Mouse (Mus musculus) embryonic facial prominence, embryonic 10.5 days (tissue): ENCODE measurements around the gene Dcaf6. TPM values are rescaled to one million over a fixed set of nuclear protein-coding genes. Genes with fewer than 3 reads are reported as not detected.

Experiments used
- DNase-seq: peaks from one replicate; pipeline ENCODE4 v3.0.0-alpha.2; 2017; ENCODE audit warnings: low spot score
- H3K27ac ChIP-seq: fragments of 300-500 bp; sonication (generic); replicated peaks from 2 replicates; pipeline ENCODE4 v1.5.1; 2016; ENCODE audit warnings: mild to moderate bottlenecking
- H3K27me3 ChIP-seq: fragments of 300-500 bp; sonication (generic); replicated peaks from 2 replicates; pipeline ENCODE4 v1.6.1; 2016; ENCODE audit warnings: low read depth, mild to moderate bottlenecking; ENCODE audit not compliant: poor library complexity, severe bottlenecking
- H3K36me3 ChIP-seq: fragments of 300-500 bp; sonication (generic); replicated peaks from 2 replicates; pipeline ENCODE4 v1.6.1; 2016; ENCODE audit warnings: mild to moderate bottlenecking, moderate library complexity
- H3K4me1 ChIP-seq: fragments of 300-500 bp; sonication (generic); 2 replicates; pipeline ENCODE4 v1.6.1; 2016
- H3K4me3 ChIP-seq: fragments of 300-500 bp; sonication (generic); 2 replicates; pipeline ENCODE4 v1.5.1; 2016; ENCODE audit warnings: mild to moderate bottlenecking, moderate library complexity
- H3K9me3 ChIP-seq: fragments of 300-500 bp; sonication (generic); 2 replicates; pipeline ENCODE4 v1.6.1; 2016; ENCODE audit warnings: mild to moderate bottlenecking
- WGBS: fragments of 180-500 bp; shearing (Covaris S2); methylation state at CpG from one replicate; pipeline ENCODE4 v1.1.7; 2016; 5-methylcytosine and 5-hydroxymethylcytosine counted together
- polyA plus RNA-seq: library from polyadenylated mRNA; unstranded; fragments of >200 nt; fragmentation: Nextera tagmentation; extraction: Ambion mirVana; gene quantifications from 2 replicates; pipeline ENCODE4 v1.2.1, GENCODE M21; 2016

Dcaf6 gene
- polyA plus RNA-seq, 1 experiment from 2014 or later: 6.7 TPM

- no peaks in the 10 kb centered on the region for H3K9me3 ChIP-seq
- no peak overlapping the region for H3K27ac ChIP-seq
- no peaks in the 10 kb centered on the region for H3K27me3 ChIP-seq
- 76% methylated on average over 3 of the region's 3 CpGs for WGBS
- H3K4me1 ChIP-seq: no peaks in the 10 kb centered on the region
- no peak overlapping the region for H3K4me3 ChIP-seq
- no peaks in the 10 kb centered on the region for H3K36me3 ChIP-seq
- DNase-seq: no peak
Observed at GRCm38 (mm10) chr1:165394836-165395235, 65.4 kb downstream of the Dcaf6 start.

- WGBS: 80% methylated on average over 1 of the region's 1 CpGs
- no peak overlapping the region for H3K27ac ChIP-seq
- no peaks in the 10 kb centered on the region for H3K4me1 ChIP-seq
- no peaks in the 10 kb centered on the region for H3K9me3 ChIP-seq
- DNase-seq: no peak
- H3K4me3 ChIP-seq: no peak overlapping the region
- no peaks in the 10 kb centered on the region for H3K27me3 ChIP-seq
- H3K36me3 ChIP-seq: no peaks in the 10 kb centered on the region; the same call in 1 of the 2 replicates
Observed at GRCm38 (mm10) chr1:165393033-165393432, 67.2 kb downstream of the Dcaf6 start.

GRCm38 (mm10) chr1:165388716-165389115, 71.6 kb downstream of the Dcaf6 start:
- Histone ChIP-seq H3K36me3 (no peaks in the 10 kb centered on the region; the same call in 1 of the 2 replicates), H3K27ac (no peak overlapping the region), H3K4me1 (no peaks in the 10 kb centered on the region), H3K9me3 (no peaks in the 10 kb centered on the region), H3K27me3 (no peaks in the 10 kb centered on the region), H3K4me3 (no peak overlapping the region)
- 79% methylated on average over 5 of the region's 5 CpGs for WGBS
- DNase-seq: no peak

- no peak for DNase-seq
- Histone ChIP-seq H3K4me1 (no peaks in the 10 kb centered on the region), H3K9me3 (no peaks in the 10 kb centered on the region), H3K36me3 (no peaks in the 10 kb centered on the region; the same call in 1 of the 2 replicates), H3K27ac (no peak overlapping the region), H3K27me3 (no peaks in the 10 kb centered on the region), H3K4me3 (no peak overlapping the region)
- WGBS: 82% methylated on average over 9 of the region's 9 CpGs
Observed at GRCm38 (mm10) chr1:165386525-165386923, 73.8 kb downstream of the Dcaf6 start.

- no peaks in the 10 kb centered on the region for H3K27me3 ChIP-seq
- H3K27ac ChIP-seq: no peak overlapping the region
- H3K9me3 ChIP-seq: no peaks in the 10 kb centered on the region
- WGBS: 92% methylated on average over 14 of the region's 14 CpGs
- H3K4me3 ChIP-seq: no peak overlapping the region
- H3K36me3 ChIP-seq: no peaks in the 10 kb centered on the region; the same call in 1 of the 2 replicates
- no peaks in the 10 kb centered on the region for H3K4me1 ChIP-seq
- DNase-seq: no peak
Observed at GRCm38 (mm10) chr1:165385810-165386524, 74.3 kb downstream of the Dcaf6 start.

GRCm38 (mm10) chr1:165373839-165374238, 86.4 kb downstream of the Dcaf6 start:
- H3K4me3 ChIP-seq: no peak overlapping the region
- WGBS: 67% methylated on average over 9 of the region's 9 CpGs
- H3K27ac ChIP-seq: no peak overlapping the region
- peak; percentile 9 for DNase-seq
- H3K36me3 ChIP-seq: no peaks in the 10 kb centered on the region
- H3K27me3 ChIP-seq: no peaks in the 10 kb centered on the region
- no peaks in the 10 kb centered on the region for H3K9me3 ChIP-seq
- no peaks in the 10 kb centered on the region for H3K4me1 ChIP-seq

GRCm38 (mm10) chr1:165370990-165371389, 89.3 kb downstream of the Dcaf6 start:
- 92% methylated on average over 4 of the region's 4 CpGs for WGBS
- H3K27me3 ChIP-seq: no peaks in the 10 kb centered on the region
- no peak overlapping the region for H3K4me3 ChIP-seq
- H3K27ac ChIP-seq: no peak overlapping the region
- DNase-seq: no peak
- H3K36me3 ChIP-seq: no peaks in the 10 kb centered on the region
- no peaks in the 10 kb centered on the region for H3K4me1 ChIP-seq
- no peaks in the 10 kb centered on the region for H3K9me3 ChIP-seq

- H3K27me3 ChIP-seq: no peaks in the 10 kb centered on the region
- H3K4me1 ChIP-seq: no peaks in the 10 kb centered on the region
- no peak for DNase-seq
- H3K4me3 ChIP-seq: no peak overlapping the region
- H3K9me3 ChIP-seq: no peaks in the 10 kb centered on the region
- no peaks in the 10 kb centered on the region for H3K36me3 ChIP-seq
- H3K27ac ChIP-seq: no peak overlapping the region
- 91% methylated on average over 3 of the region's 3 CpGs for WGBS
Observed at GRCm38 (mm10) chr1:165365057-165365456, 95.2 kb downstream of the Dcaf6 start.

GRCm38 (mm10) chr1:165363271-165363670, 97.0 kb downstream of the Dcaf6 start:
- Histone ChIP-seq H3K9me3 (no peaks in the 10 kb centered on the region), H3K27ac (no peak overlapping the region)
- WGBS: 86% methylated on average over 2 of the region's 2 CpGs

GRCm38 (mm10) chr1:165356347-165356746, 103.9 kb downstream of the Dcaf6 start:
- Histone ChIP-seq H3K27ac (no peak overlapping the region), H3K9me3 (no peaks in the 10 kb centered on the region), H3K36me3 (no peaks in the 10 kb centered on the region), H3K27me3 (no peaks in the 10 kb centered on the region), H3K4me1 (no peaks in the 10 kb centered on the region), H3K4me3 (no peak overlapping the region)
- no peak for DNase-seq
- 54% methylated on average over 2 of the region's 2 CpGs for WGBS

More at GRCm38 (mm10) chr1:165363271-165363670, 97.0 kb downstream of the Dcaf6 start:
- Histone ChIP-seq H3K4me1 (no peaks in the 10 kb centered on the region), H3K36me3 (no peaks in the 10 kb centered on the region), H3K4me3 (no peak overlapping the region), H3K27me3 (no peaks in the 10 kb centered on the region)
- no peak for DNase-seq

GRCm38 (mm10) chr1:165348627-165349026, 111.6 kb downstream of the Dcaf6 start:
- DNase-seq: no peak
- Histone ChIP-seq H3K4me3 (no peak overlapping the region), H3K27ac (no peak overlapping the region), H3K4me1 (no peaks in the 10 kb centered on the region), H3K27me3 (no peaks in the 10 kb centered on the region), H3K36me3 (peaks cover 9% of the 10 kb centered on the region), H3K9me3 (no peaks in the 10 kb centered on the region)

GRCm38 (mm10) chr1:165344453-165344852, 115.8 kb downstream of the Dcaf6 start:
- no peaks in the 10 kb centered on the region for H3K27me3 ChIP-seq
- WGBS: 41% methylated on average over 4 of the region's 4 CpGs
- H3K27ac ChIP-seq: no peak overlapping the region
- no peaks in the 10 kb centered on the region for H3K4me1 ChIP-seq
- DNase-seq: no peak
- H3K9me3 ChIP-seq: no peaks in the 10 kb centered on the region
- no peak overlapping the region for H3K4me3 ChIP-seq
- no peaks in the 10 kb centered on the region for H3K36me3 ChIP-seq

GRCm38 (mm10) chr1:165342126-165342525, 118.1 kb downstream of the Dcaf6 start:
- Histone ChIP-seq H3K9me3 (no peaks in the 10 kb centered on the region), H3K27me3 (no peaks in the 10 kb centered on the region)

More at GRCm38 (mm10) chr1:165342126-165342525, 118.1 kb downstream of the Dcaf6 start:
- WGBS: 74% methylated on average over 7 of the region's 7 CpGs
- no peak for DNase-seq
- H3K4me1 ChIP-seq: no peaks in the 10 kb centered on the region
- no peak overlapping the region for H3K4me3 ChIP-seq
- no peaks in the 10 kb centered on the region for H3K36me3 ChIP-seq
- no peak overlapping the region for H3K27ac ChIP-seq
